Mouse (Mus musculus): Measurements from ENCODE around the gene Gm8138.
"Not testable (repeated sequence)": the region's sequence is repeated elsewhere in the genome, so short reads cannot be mapped to it uniquely, and the experiment has no call there.

The Gm8138 gene

DNA sequence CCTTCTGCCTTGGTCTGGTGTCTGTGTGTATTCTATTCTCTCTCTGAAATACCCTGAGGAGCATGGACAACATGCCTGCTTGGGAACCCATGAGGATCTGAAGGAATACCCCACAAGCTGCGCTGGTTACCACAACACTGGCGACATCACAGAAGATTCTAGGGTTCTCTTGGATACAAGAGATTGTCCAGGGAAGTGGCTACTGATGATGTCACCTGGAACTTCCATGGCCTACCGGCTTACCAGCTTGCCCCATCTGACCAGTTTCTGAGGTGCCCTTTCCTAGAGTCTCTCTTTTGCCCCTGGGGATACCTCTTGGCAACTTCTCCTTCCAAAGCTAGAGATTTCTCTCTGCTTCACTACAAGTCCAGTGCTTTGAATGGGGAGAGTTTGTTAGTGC, at the start of gene Gm8138:
TSS of gene Gm8138 (minus strand) at position 101 of the 400 bp plus-strand sequence.
- in situ Hi-C loops (cut with MboI) = not testable (repeated sequence)

- in situ Hi-C loops (cut with MboI) = not testable (repeated sequence)
Measured at GRCm38 (mm10) chr14:43361713-43362112, 54.4 kb downstream of the Gm8138 start.

All from mature B cell (primary cell).